8 mouse cellular contexts compared by ENCODE assay signal in genomic region chr7:126799050-126799467, GRCm38 (mm10). TPM values are rescaled to one million over a fixed set of nuclear protein-coding genes. Genes with fewer than 3 reads are reported as not detected.
DNase-seq lines count a peak whose midpoint lies in the region; ATAC-seq and TF ChIP-seq lines count a peak whose summit lies in the region.

No protein-coding gene starts in this region.

- no peaks in the 10 kb centered on the region; the same call in 1 of the 2 replicates for H3K4me1 ChIP-seq in cortical plate, adult 2 months (ENCODE audit: control insufficient read depth, insufficient read depth, low read length)

- intact Hi-C loops in left cerebral cortex, postnatal 10 days (cut with DNase I): no loop called here

- peak overlapping the region; percentile 90 for H3K4me3 ChIP-seq in cortical plate, adult 2 months (ENCODE audit: insufficient read depth, low read length)

- 0 out of 2 replicates have a peak, but pooled peaks have one; percentile 0 for TF ChIP-seq CTCF in cortical plate, adult 2 months (IDR thresholded peaks at IDR 0.05; ENCODE audit: extremely low read depth, insufficient read depth, low read length)

- peak; percentile 99 for TF ChIP-seq POLR2A in cortical plate, adult 2 months (IDR thresholded peaks at IDR 0.05; ENCODE audit: extremely low read depth, insufficient read depth, low read length)

- peak; percentile 90 for DNase-seq in gastrocnemius, postnatal 10 days
- DNase-seq in left cerebral cortex, postnatal 10 days (ENCODE audit: extremely low spot score in 1 of 2, low spot score in 2 of 2): peak; percentile 96 to 98
- DNase-seq in right cerebral cortex, postnatal 25 days: peak; percentile 97
- peak; percentile 96 to 97 for DNase-seq in urinary bladder, postnatal 4 days (ENCODE audit: low spot score in 2 of 2)

- peak overlapping the region; percentile 99 for H3K27ac ChIP-seq in cortical plate, adult 2 months (ENCODE audit: insufficient read depth, low read length)

- peak; percentile 86 for ATAC-seq in activated CD4-positive, CD25-positive, alpha-beta regulatory T cell, adult 4 months
- ATAC-seq in inflammation-experienced regulatory T-cells, adult 6 months: peak; percentile 84
- peak; percentile 81 for ATAC-seq in megakaryocyte-erythroid progenitor cell, adult 5-6 weeks (replicated peaks; ENCODE audit: low FRiP score, low TSS enrichment, poor library complexity, severe bottlenecking)

RNA-seq across cellular contexts. Expression of gene Fam57b, which starts 1.6 kb away (rescaled TPM):
- polyA plus RNA-seq in activated CD4-positive, CD25-positive, alpha-beta regulatory T cell, adult 4 months (2017; shearing (Covaris generic)): not detected
- polyA plus RNA-seq in cortical plate, adult 2 months (2012; rRNA removed): 108 and 124 TPM in 2 replicates
- total RNA-seq in gastrocnemius, postnatal 10 days (2021): 10 to 100 TPM; 10.3 to 10.5 TPM
- not detected for polyA plus RNA-seq in inflammation-experienced regulatory T-cells, adult 6 months (2017; shearing (Covaris generic))
- 100 to 1,000 TPM; 135 to 141 TPM for total RNA-seq in left cerebral cortex, postnatal 10 days (2021)
- 0.61 TPM in 1 of 2 replicates, not detected in the other for total RNA-seq in megakaryocyte-erythroid progenitor cell, adult 5-6 weeks (2014; fragmentation: Nextera tagmentation)
- 0.42 TPM in 1 of 2 replicates, not detected in the other for total RNA-seq in megakaryocyte-erythroid progenitor cell, adult 5-6 weeks (2017)

RNA-seq across cellular contexts. Expression of gene Ppp4c, which starts 6.8 kb away (rescaled TPM):
- polyA plus RNA-seq in activated CD4-positive, CD25-positive, alpha-beta regulatory T cell, adult 4 months (2017; shearing (Covaris generic)): 100 to 1,000 TPM; 133 to 149 TPM
- polyA plus RNA-seq in cortical plate, adult 2 months (2012; rRNA removed): 75.4 and 77.7 TPM in 2 replicates
- total RNA-seq in gastrocnemius, postnatal 10 days (2021): 10 to 100 TPM; 44.2 to 48.8 TPM
- polyA plus RNA-seq in inflammation-experienced regulatory T-cells, adult 6 months (2017; shearing (Covaris generic)): 100 to 1,000 TPM; 118 to 168 (median 129) TPM
- total RNA-seq in left cerebral cortex, postnatal 10 days (2021): 10 to 100 TPM; 54.4 to 56.2 TPM
- total RNA-seq in megakaryocyte-erythroid progenitor cell, adult 5-6 weeks (2014; fragmentation: Nextera tagmentation): 176 and 189 TPM in 2 replicates
- 104 and 127 TPM in 2 replicates for total RNA-seq in megakaryocyte-erythroid progenitor cell, adult 5-6 weeks (2017)

RNA-seq across cellular contexts. Expression of gene Tbx6, which starts 17.8 kb away (rescaled TPM):
- polyA plus RNA-seq in activated CD4-positive, CD25-positive, alpha-beta regulatory T cell, adult 4 months (2017; shearing (Covaris generic)): 1 to 10 TPM; 2.7 to 2.8 TPM
- 1.4 and 1.6 TPM in 2 replicates for polyA plus RNA-seq in cortical plate, adult 2 months (2012; rRNA removed)
- under 1 TPM; 0.38 to 0.75 TPM for total RNA-seq in gastrocnemius, postnatal 10 days (2021)
- polyA plus RNA-seq in inflammation-experienced regulatory T-cells, adult 6 months (2017; shearing (Covaris generic)): 1 to 10 TPM; 2.1 to 3.9 (median 3.7) TPM
- total RNA-seq in left cerebral cortex, postnatal 10 days (2021): under 1 TPM; 0.21 to 0.41 TPM
- 0.69 and 3.1 TPM in 2 replicates for total RNA-seq in megakaryocyte-erythroid progenitor cell, adult 5-6 weeks (2014; fragmentation: Nextera tagmentation)
- total RNA-seq in megakaryocyte-erythroid progenitor cell, adult 5-6 weeks (2017): not detected in 2 replicates

RNA-seq across cellular contexts. Expression of gene Ypel3, which starts 22.3 kb away (rescaled TPM):
- 100 to 1,000 TPM; 101 to 105 TPM for polyA plus RNA-seq in activated CD4-positive, CD25-positive, alpha-beta regulatory T cell, adult 4 months (2017; shearing (Covaris generic))
- 539 and 545 TPM in 2 replicates for polyA plus RNA-seq in cortical plate, adult 2 months (2012; rRNA removed)
- 10 to 100 TPM; 56.3 to 62.9 TPM for total RNA-seq in gastrocnemius, postnatal 10 days (2021)
- polyA plus RNA-seq in inflammation-experienced regulatory T-cells, adult 6 months (2017; shearing (Covaris generic)): 100 to 1,000 TPM in 1 of 3 experiments, 10 to 100 TPM in 2; 51.9 to 107 (median 70.2) TPM
- total RNA-seq in left cerebral cortex, postnatal 10 days (2021): 100 to 1,000 TPM; 167 to 169 TPM
- 26.6 and 40.6 TPM in 2 replicates for total RNA-seq in megakaryocyte-erythroid progenitor cell, adult 5-6 weeks (2014; fragmentation: Nextera tagmentation)
- total RNA-seq in megakaryocyte-erythroid progenitor cell, adult 5-6 weeks (2017): 20.2 and 22.6 TPM in 2 replicates

RNA-seq across cellular contexts. Expression of gene 4930451I11Rik, which starts 32.4 kb away (rescaled TPM):
- polyA plus RNA-seq in activated CD4-positive, CD25-positive, alpha-beta regulatory T cell, adult 4 months (2017; shearing (Covaris generic)): not detected
- 0.67 TPM in 1 of 2 replicates, not detected in the other for polyA plus RNA-seq in cortical plate, adult 2 months (2012; rRNA removed)
- not detected for total RNA-seq in gastrocnemius, postnatal 10 days (2021)
- not detected for polyA plus RNA-seq in inflammation-experienced regulatory T-cells, adult 6 months (2017; shearing (Covaris generic))
- not detected for total RNA-seq in left cerebral cortex, postnatal 10 days (2021)
- not detected in 2 replicates for total RNA-seq in megakaryocyte-erythroid progenitor cell, adult 5-6 weeks (2014; fragmentation: Nextera tagmentation)
- total RNA-seq in megakaryocyte-erythroid progenitor cell, adult 5-6 weeks (2017): not detected in 2 replicates

Comparison
In these comparisons a context has a peak if more than half of its experiments do, and no peak if none do; other contexts are left out.
1. Peak in every context shown above with its lines: DNase-seq, ATAC-seq, H3K4me3 ChIP-seq and H3K27ac ChIP-seq.
2. RNA of gene Fam57b, which starts 1.6 kb away (total RNA-seq): 135 to 141 TPM in left cerebral cortex, postnatal 10 days; 10.3 to 10.5 TPM in gastrocnemius, postnatal 10 days and 0.42 to 0.61 TPM in megakaryocyte-erythroid progenitor cell, adult 5-6 weeks; every median in the first group is over 10 times any median in the second.